Mouse (Mus musculus) erythroblast, embryonic 14.5 days (primary cell): Measurements from ENCODE around the gene Chaf1a.

Source experiments
- GATA1 ChIP-seq: IDR thresholded peaks from 2 replicates; pipeline ENCODE4 v1.6.1; 2012; ENCODE audit warnings: low read length, inconsistent platforms, mixed read lengths
- TAL1 ChIP-seq: IDR thresholded peaks from 3 replicates; pipeline ENCODE4 v1.6.1; 2012; ENCODE audit warnings: low read length, inconsistent platforms, mixed read lengths

DNA sequence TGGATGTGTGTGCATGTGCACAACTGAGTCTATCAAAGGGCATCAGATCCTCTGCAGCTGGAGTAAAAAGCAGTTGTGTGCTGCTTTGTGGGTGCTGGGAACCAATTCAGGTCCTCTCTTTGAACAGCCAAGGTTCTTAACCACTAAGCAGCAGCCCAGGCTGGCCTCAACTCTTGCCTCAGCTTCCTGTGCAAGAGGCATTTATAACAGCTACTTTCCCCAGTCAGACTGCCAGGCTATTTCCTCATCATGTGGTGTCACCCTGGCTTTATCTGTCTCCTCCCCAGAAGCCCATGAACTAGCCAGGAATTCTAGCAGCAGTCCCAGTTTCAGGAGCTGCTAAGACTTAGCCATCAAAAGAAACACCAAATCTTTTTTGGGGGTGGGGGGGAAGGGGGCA is 26.2 kb downstream of the Chaf1a start:
- no peak for TF ChIP-seq TAL1
- no peak for TF ChIP-seq GATA1
